Mouse (Mus musculus) intestine, embryonic 14.5 days (tissue): ENCODE data around the gene Cdc14a. TPM values are rescaled to one million over a fixed set of nuclear protein-coding genes. Genes with fewer than 3 reads are reported as not detected.

Experiments
- ATAC-seq: fragments of 200-750 bp; cut with Nextera tagmentation; replicated peaks from 2 replicates; pipeline ENCODE4 v1.8.0; 2017; ENCODE audit warnings: low read depth, moderate number of reproducible peaks, moderate TSS enrichment, moderate library complexity; ENCODE audit not compliant: low FRiP score, low TSS enrichment
- DNase-seq: peaks from one replicate; pipeline ENCODE4 v3.0.0-alpha.2; 2018; ENCODE audit warnings: low spot score
- H3K27ac ChIP-seq: fragments of 300-500 bp; sonication (generic); 2 replicates; pipeline ENCODE4 v1.5.1; 2014; ENCODE audit warnings: low read depth, mild to moderate bottlenecking, control low read depth
- H3K27me3 ChIP-seq: fragments of 300-500 bp; sonication (generic); replicated peaks from 2 replicates; pipeline ENCODE4 v1.6.1; 2014; ENCODE audit warnings: low read length, control low read depth; ENCODE audit not compliant: control insufficient read depth, insufficient read depth
- H3K36me3 ChIP-seq: fragments of 300-500 bp; sonication (generic); 2 replicates; pipeline ENCODE4 v1.6.1; 2014; ENCODE audit warnings: low read length, control low read depth; ENCODE audit not compliant: control insufficient read depth, insufficient read depth
- H3K4me1 ChIP-seq: fragments of 300-500 bp; sonication (generic); replicated peaks from 2 replicates; pipeline ENCODE4 v1.6.1; 2014; ENCODE audit warnings: low read length, control low read depth, mixed read lengths; ENCODE audit not compliant: control insufficient read depth, insufficient read depth
- H3K4me2 ChIP-seq: fragments of 300-500 bp; sonication (generic); 2 replicates; pipeline ENCODE4 v1.6.1; 2014; ENCODE audit warnings: low read length
- H3K4me3 ChIP-seq: fragments of 300-500 bp; sonication (generic); 2 replicates; pipeline ENCODE4 v1.5.1; 2014; ENCODE audit warnings: low read depth, low read length, control low read depth, mixed read lengths
- H3K9ac ChIP-seq: fragments of 300-500 bp; sonication (generic); 2 replicates; pipeline ENCODE4 v1.6.1; 2014; ENCODE audit warnings: mild to moderate bottlenecking, low read length
- H3K9me3 ChIP-seq: fragments of 300-500 bp; sonication (generic); 2 replicates; pipeline ENCODE4 v1.6.1; 2016; ENCODE audit warnings: low read length, control low read depth; ENCODE audit not compliant: control insufficient read depth
- WGBS: fragments of 180-500 bp; shearing (Covaris S2); extraction: QIAGEN DNeasy Blood & Tissue Kit; methylation state at CpG from one replicate; pipeline ENCODE4 v1.1.7; 2014; 5-methylcytosine and 5-hydroxymethylcytosine counted together
- polyA plus RNA-seq: library from polyadenylated mRNA; unstranded; fragments of >200 nt; fragmentation: Nextera tagmentation; extraction: Ambion mirVana; gene quantifications from 2 replicates; pipeline ENCODE4 v1.2.1, GENCODE M21; 2014

Cdc14a gene
- polyA plus RNA-seq, 1 experiment from 2014 or later: 8.8 TPM

DNA sequence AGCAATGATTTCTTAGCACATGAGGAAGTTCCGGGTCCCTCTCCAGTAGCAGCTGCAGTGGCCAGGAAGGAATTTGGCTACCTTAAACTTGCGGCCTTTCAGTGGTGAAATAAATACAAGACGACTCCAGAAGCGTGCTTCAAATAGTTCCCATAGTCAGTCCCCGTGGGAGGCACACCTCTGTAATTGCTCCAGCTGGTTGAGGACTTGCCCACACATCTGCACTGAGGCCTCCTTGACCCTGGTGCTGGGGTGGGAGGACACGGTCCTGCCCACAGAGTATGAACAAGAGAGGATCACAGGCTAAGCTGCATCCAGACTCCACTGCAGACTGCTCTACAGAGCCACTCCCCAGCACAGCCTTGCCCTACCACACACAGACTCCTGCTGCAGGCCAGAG, 85.2 kb downstream of the Cdc14a start:
- Histone ChIP-seq H3K36me3 (peaks cover 6% of the 10 kb centered on the region; the same call in 1 of the 2 replicates), H3K4me2 (no peak overlapping the region), H3K27me3 (no peaks in the 10 kb centered on the region), H3K9ac (no peak overlapping the region), H3K27ac (no peak overlapping the region), H3K4me1 (no peaks in the 10 kb centered on the region), H3K4me3 (no peak overlapping the region), H3K9me3 (no peaks in the 10 kb centered on the region)
- DNase-seq (no peak), ATAC-seq (no peak)
- 73% methylated on average over 6 of the region's 6 CpGs for WGBS

DNA sequence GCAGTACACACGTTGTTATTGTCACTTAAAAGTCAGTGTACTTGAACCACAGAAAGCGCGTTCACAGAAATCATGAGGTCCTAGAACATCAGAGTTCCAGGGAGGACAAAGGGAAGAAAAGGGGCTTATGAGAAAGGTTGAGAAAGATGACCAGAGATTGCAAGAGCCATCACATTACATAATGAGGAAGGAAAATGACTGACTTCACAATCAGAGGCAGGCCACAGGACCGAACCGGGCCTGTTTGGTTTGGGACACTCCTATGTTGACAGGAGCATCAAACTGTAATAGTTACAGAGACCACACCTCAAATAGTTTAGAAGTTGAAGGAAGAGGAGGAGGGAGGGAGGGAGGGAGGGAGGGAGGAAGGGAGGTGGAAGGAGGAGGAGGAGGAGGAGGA, 86.0 kb downstream of the Cdc14a start:
- H3K9ac ChIP-seq: no peak overlapping the region
- ATAC-seq (no peak), DNase-seq (no peak)
- H3K4me2 ChIP-seq: no peak overlapping the region
- H3K36me3 ChIP-seq: peaks cover 3% of the 10 kb centered on the region; the same call in 1 of the 2 replicates
- H3K9me3 ChIP-seq: no peaks in the 10 kb centered on the region
- WGBS: 78% methylated on average over 5 of the region's 5 CpGs
- no peak overlapping the region for H3K27ac ChIP-seq
- H3K4me1 ChIP-seq: no peaks in the 10 kb centered on the region
- no peaks in the 10 kb centered on the region for H3K27me3 ChIP-seq
- no peak overlapping the region for H3K4me3 ChIP-seq

DNA sequence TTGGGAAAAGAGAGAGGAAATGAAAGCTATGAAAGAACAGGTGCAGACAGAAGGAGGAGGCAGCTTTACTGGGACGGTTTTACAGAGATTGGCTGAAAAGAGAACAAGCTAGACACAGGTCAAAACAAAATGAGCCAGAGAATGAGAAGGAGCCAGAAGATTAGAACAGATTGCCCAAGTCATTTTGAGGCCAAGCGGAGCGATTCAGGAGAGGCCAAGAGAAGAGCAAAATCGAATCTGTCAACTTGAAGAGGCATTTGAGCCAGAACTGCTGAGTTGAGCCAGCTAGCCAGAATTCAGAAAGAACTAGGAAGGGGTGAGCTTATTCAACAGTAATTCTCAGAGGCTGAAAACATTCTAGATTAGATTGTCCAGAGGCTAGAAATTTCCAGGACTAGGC, 88.8 kb downstream of the Cdc14a start:
- ATAC-seq: no peak

DNA sequence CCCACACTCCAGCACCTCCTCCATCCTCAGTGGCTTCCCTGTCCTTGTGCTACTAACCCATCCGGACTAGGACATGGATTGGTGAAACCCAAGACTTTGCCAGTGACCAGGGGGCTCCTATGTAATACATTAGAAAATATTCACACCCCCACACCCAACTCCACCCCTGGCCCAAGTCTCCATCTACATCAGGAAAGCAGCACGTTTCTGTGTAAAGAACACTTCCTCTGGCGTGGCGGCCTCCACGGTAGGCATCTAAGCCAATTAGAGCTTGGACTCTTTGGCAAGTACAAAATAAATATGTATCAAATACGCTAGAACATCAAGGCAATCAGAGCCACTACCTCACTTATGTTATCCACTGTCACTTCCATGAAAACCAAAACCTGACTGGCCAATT, 90.1 kb downstream of the Cdc14a start:
- Histone ChIP-seq H3K4me1 (no peaks in the 10 kb centered on the region), H3K4me3 (no peak overlapping the region), H3K27ac (no peak overlapping the region), H3K36me3 (no peaks in the 10 kb centered on the region), H3K9me3 (no peaks in the 10 kb centered on the region), H3K9ac (no peak overlapping the region), H3K27me3 (no peaks in the 10 kb centered on the region), H3K4me2 (no peak overlapping the region)
- 88% methylated on average over 6 of the region's 6 CpGs for WGBS
- no peak for DNase-seq
- ATAC-seq: no peak

More for the DNA sequence above, 88.8 kb downstream of the Cdc14a start:
- 78% methylated on average over 4 of the region's 4 CpGs for WGBS
- Histone ChIP-seq H3K4me1 (no peaks in the 10 kb centered on the region), H3K4me2 (no peak overlapping the region), H3K9me3 (no peaks in the 10 kb centered on the region), H3K9ac (no peak overlapping the region), H3K27me3 (no peaks in the 10 kb centered on the region), H3K4me3 (no peak overlapping the region), H3K27ac (no peak overlapping the region), H3K36me3 (no peaks in the 10 kb centered on the region)
- no peak for DNase-seq

DNA sequence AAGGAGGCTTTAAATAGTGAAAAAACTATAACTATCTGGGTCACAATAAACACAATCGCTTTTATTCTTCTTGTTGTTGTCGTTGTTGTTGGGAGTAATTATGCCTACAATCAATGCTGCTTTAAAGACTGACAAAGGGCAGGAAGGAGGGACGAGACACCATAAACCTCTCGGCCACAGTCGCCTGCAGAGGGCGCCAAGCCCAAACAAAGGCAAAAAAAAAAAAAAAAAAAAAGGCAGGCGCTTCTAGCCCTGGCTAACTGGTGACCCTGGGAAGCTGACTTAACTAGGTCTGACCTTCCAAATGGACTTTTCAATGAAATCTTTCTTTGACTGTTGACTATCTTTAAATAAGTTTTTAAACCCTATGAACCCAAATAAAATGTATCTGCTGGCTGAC, 90.6 kb downstream of the Cdc14a start:
- peaks cover 3% of the 10 kb centered on the region for H3K36me3 ChIP-seq
- no peak overlapping the region for H3K4me3 ChIP-seq
- DNase-seq: peak; percentile 71
- no peak for ATAC-seq
- WGBS: 19% methylated on average over 7 of the region's 7 CpGs
- no peaks in the 10 kb centered on the region for H3K9me3 ChIP-seq
- no peak overlapping the region for H3K4me2 ChIP-seq
- no peak overlapping the region for H3K27ac ChIP-seq
- no peaks in the 10 kb centered on the region for H3K27me3 ChIP-seq
- H3K9ac ChIP-seq: no peak overlapping the region
- H3K4me1 ChIP-seq: no peaks in the 10 kb centered on the region

DNA sequence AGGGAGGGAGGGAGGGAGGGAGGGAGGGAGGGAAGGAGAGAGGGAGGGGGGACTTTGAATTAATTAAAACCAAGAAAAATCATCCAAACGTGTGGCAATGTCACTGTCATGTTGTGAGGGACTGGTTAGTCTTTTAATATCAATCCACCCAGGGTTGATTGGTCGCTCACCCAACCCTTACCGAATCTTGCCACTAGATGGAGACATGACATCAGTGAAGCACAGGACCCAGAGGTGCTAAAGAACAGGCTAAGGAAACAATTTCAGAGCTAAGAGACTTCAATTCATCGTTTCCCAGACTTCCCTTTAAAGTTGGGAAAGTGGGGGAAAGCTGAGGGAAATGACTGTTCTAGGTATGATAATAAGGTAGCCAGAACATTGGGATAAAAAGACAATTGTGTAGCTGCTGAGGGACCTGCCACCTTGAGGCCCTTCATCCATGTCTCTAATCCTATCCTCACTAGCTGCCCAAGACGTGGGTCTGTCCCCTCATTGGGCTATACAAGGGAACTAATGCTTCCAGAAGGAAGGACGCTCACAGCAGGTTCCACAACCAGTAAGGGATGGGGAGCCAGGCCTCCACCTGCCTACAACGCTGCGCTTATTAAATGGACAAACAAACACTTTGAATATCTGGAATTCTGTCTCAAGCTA, 91.9 kb downstream of the Cdc14a start:
- no peak overlapping the region for H3K4me3 ChIP-seq
- no peak overlapping the region for H3K27ac ChIP-seq
- H3K36me3 ChIP-seq: peaks cover 8% of the 10 kb centered on the region
- ATAC-seq (0 out of 2 replicates have a peak, but pooled peaks have one; percentile 50), DNase-seq (peak; percentile 85)
- H3K4me1 ChIP-seq: no peaks in the 10 kb centered on the region
- no peaks in the 10 kb centered on the region for H3K9me3 ChIP-seq
- H3K27me3 ChIP-seq: no peaks in the 10 kb centered on the region
- 43% methylated on average over 8 of the region's 8 CpGs for WGBS
- no peak overlapping the region for H3K9ac ChIP-seq
- H3K4me2 ChIP-seq: no peak overlapping the region

DNA sequence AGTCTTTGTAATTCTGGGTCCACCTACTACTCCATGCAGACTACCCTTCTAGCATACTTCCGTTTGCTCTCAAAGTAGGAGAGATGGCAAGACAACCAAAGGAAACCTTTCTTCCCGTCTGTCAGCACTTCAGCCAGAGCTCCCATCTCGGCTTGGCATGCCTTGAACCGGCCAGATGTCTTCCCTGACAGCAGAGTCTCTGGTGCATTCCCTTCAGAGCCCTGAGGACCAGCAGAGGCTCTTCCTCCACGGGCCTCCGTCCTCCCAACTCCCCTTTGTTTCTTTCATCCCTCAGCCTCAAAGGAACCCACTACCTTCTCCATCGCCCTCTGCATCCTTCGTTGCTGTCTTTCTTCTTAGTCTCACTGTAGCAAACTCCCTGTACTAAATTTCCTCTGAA, 93.9 kb downstream of the Cdc14a start:
- Histone ChIP-seq H3K36me3 (peaks cover 8% of the 10 kb centered on the region), H3K4me1 (no peaks in the 10 kb centered on the region), H3K9ac (no peak overlapping the region), H3K27ac (no peak overlapping the region), H3K4me3 (no peak overlapping the region), H3K9me3 (no peaks in the 10 kb centered on the region), H3K27me3 (no peaks in the 10 kb centered on the region), H3K4me2 (no peak overlapping the region)
- ATAC-seq: no peak
- 87% methylated on average over 8 of the region's 8 CpGs for WGBS
- no peak for DNase-seq

DNA sequence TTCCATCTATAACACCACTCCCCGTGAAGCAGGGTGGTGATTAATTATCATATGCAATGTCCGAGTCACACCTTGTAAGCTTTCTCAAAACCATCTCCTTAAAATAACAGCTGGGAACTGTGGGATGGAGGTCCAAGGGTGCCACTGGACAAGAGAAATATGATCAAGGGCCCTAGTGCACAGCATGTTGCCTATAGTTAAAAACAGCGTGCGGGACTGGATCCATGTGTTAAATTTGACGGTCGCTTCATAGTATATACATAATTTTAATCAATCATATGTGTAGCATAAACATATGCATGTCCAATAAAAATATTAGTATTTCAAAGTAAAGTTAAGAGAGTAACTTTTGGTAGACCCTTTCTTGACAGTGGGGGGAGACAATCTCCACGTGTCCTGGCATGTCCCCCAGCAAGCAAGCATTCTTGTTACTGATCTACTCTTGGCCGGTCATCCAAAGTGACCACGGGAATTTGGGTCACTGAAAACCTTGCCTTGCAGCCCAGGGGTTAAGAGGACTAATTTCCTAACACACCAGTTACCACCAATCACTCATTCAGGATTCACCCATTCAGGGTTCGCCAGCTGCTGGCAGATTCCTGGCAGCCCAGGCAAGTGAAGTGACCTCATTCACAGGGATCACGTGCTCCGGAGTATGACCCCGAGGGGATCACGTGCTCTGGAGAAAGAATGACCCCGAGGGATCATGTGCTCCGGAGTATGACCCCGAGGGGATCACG, 94.6 kb downstream of the Cdc14a start:
- Histone ChIP-seq H3K36me3 (peaks cover 8% of the 10 kb centered on the region), H3K4me1 (no peaks in the 10 kb centered on the region), H3K4me3 (no peak overlapping the region), H3K9ac (no peak overlapping the region), H3K4me2 (no peak overlapping the region), H3K27me3 (no peaks in the 10 kb centered on the region), H3K27ac (no peak overlapping the region), H3K9me3 (no peaks in the 10 kb centered on the region)
- DNase-seq: no peak
- WGBS: 78% methylated on average over 18 of the region's 18 CpGs
- ATAC-seq: no peak

DNA sequence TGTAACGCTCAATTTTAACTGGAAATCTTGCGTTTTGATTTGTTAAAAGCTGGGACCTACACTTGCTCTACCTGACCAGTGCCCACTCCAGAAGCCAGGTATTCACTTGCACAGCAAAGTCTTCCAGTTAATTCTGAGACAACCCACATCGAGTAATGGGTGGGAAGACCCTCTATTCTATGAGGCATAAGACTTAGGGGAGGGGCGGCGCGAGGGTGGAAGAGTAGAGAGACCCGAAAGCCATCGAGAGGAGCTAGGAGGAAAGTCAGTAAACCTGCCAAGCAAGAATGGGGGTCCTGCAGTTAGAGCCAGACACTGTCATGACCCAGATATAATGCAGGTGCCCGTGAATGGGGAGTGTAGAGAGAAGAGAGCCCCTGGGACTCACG, 96.2 kb downstream of the Cdc14a start:
- Histone ChIP-seq H3K4me2 (no peak overlapping the region), H3K36me3 (peaks cover 8% of the 10 kb centered on the region), H3K4me1 (no peaks in the 10 kb centered on the region), H3K9me3 (no peaks in the 10 kb centered on the region), H3K27me3 (no peaks in the 10 kb centered on the region), H3K27ac (no peak overlapping the region), H3K9ac (no peak overlapping the region), H3K4me3 (no peak overlapping the region)
- DNase-seq (no peak), ATAC-seq (peak; percentile 54)
- 44% methylated on average over 10 of the region's 10 CpGs for whole genome bisulfite sequencing
